Mouse (Mus musculus) limb, embryonic 14.5 days (tissue): ENCODE measurements around the gene Exoc3l. TPM values are rescaled to one million over a fixed set of nuclear protein-coding genes. Genes with fewer than 3 reads are reported as not detected.

Experiments
- ATAC-seq: fragments of 200-750 bp; cut with Nextera tagmentation; 2 replicates; pipeline ENCODE4 v1.8.0; 2017; ENCODE audit warnings: low read depth, moderate number of reproducible peaks, moderate TSS enrichment; ENCODE audit not compliant: low FRiP score
- DNase-seq: peaks from one replicate; pipeline ENCODE4 v3.0.0-alpha.2; 2015; ENCODE audit warnings: low spot score
- H3K27ac ChIP-seq: fragments of 300-500 bp; sonication (generic); replicated peaks from 2 replicates; pipeline ENCODE4 v1.5.1; 2014; ENCODE audit warnings: low read depth, mild to moderate bottlenecking, low read length, moderate library complexity, mixed read lengths
- H3K27me3 ChIP-seq: fragments of 300-500 bp; sonication (generic); 2 replicates; pipeline ENCODE4 v1.6.1; 2014; ENCODE audit warnings: low read length, mixed read lengths; ENCODE audit not compliant: control insufficient read depth, insufficient read depth
- H3K36me3 ChIP-seq: fragments of 300-500 bp; sonication (generic); 2 replicates; pipeline ENCODE4 v1.6.1; 2014; ENCODE audit warnings: mild to moderate bottlenecking, low read length, moderate library complexity, mixed read lengths; ENCODE audit not compliant: control insufficient read depth, insufficient read depth
- H3K4me1 ChIP-seq: fragments of 300-500 bp; sonication (generic); 2 replicates; pipeline ENCODE4 v1.6.1; 2014; ENCODE audit warnings: antibody characterized with exemption, low read length, mixed read lengths; ENCODE audit not compliant: control insufficient read depth, insufficient read depth
- H3K4me2 ChIP-seq: fragments of 300-500 bp; sonication (generic); replicated peaks from 2 replicates; pipeline ENCODE4 v1.6.1; 2014; ENCODE audit warnings: low read depth, mild to moderate bottlenecking, low read length, moderate library complexity; ENCODE audit not compliant: severe bottlenecking
- H3K4me3 ChIP-seq: fragments of 300-500 bp; sonication (generic); replicated peaks from 2 replicates; pipeline ENCODE4 v1.5.1; 2014; ENCODE audit warnings: low read length
- H3K9ac ChIP-seq: fragments of 300-500 bp; sonication (generic); 2 replicates; pipeline ENCODE4 v1.6.1; 2014; ENCODE audit warnings: mild to moderate bottlenecking, low read depth, low read length, moderate library complexity; ENCODE audit not compliant: severe bottlenecking
- H3K9me3 ChIP-seq: fragments of 300-500 bp; sonication (generic); 2 replicates; pipeline ENCODE4 v1.6.1; 2016; ENCODE audit warnings: low read length; ENCODE audit not compliant: control insufficient read depth
- POLR2A ChIP-seq: fragments of 200-500 bp; IDR thresholded peaks from 2 replicates; pipeline ENCODE4 v1.8.0; 2012; ENCODE audit warnings: inconsistent platforms, mild to moderate bottlenecking, moderate library complexity, borderline replicate concordance; ENCODE audit not compliant: insufficient read depth, insufficient read length; ENCODE audit errors: extremely low read depth
- WGBS: fragments of 180-500 bp; shearing (Covaris S2); extraction: QIAGEN DNeasy Blood & Tissue Kit; methylation state at CpG from one replicate; pipeline ENCODE4 v1.1.7; 2014; 5-methylcytosine and 5-hydroxymethylcytosine counted together
- microRNA counts: library from miRNA; unstranded; fragments of <30 nt; microRNA quantifications from one replicate; lab custom pipeline; 2016
- microRNA-seq: library from miRNA; unstranded; fragments of <30 nt; microRNA quantifications from one replicate; pipeline ENCODE4, GENCODE M21; 2016
- polyA plus RNA-seq, 2 experiments: library from polyadenylated mRNA; depleted of rRNA in 1 of 2; stranded (reverse) in 1 of 2; unstranded in 1 of 2; fragments of >200 nt; fragmentation: Nextera tagmentation in 1 of 2; extraction: Ambion mirVana in 1 of 2; gene quantifications; 2 replicates each; pipeline versions ENCODE4 v1.2.1 to v1.2.3; 2012 to 2014

The Exoc3l gene
- polyA plus RNA-seq, 2 experiments, result 7.4 to 14.4 TPM

GRCm38 (mm10) chr8:105253766-105254151, 42.1 kb downstream of the Exoc3l start:
- Histone ChIP-seq H3K36me3 (peaks cover 49% of the 10 kb centered on the region), H3K9ac (peak overlapping the region; percentile 83; the same call in 1 of the 2 replicates), H3K4me3 (peak overlapping the region; percentile 65), H3K4me1 (peaks cover 14% of the 10 kb centered on the region), H3K4me2 (peak overlapping the region; percentile 83), H3K27ac (peak overlapping the region; percentile 91; the same call in 1 of the 2 replicates), H3K9me3 (no peaks in the 10 kb centered on the region), H3K27me3 (peaks cover 17% of the 10 kb centered on the region)
- no peak for DNase-seq
- ATAC-seq, result no peak
- WGBS, result 33% methylated on average over 20 of the region's 20 CpGs
- TF ChIP-seq POLR2A, result no peak

- Histone ChIP-seq H3K36me3 (peaks cover 58% of the 10 kb centered on the region), H3K4me3 (peak overlapping the region; percentile 65; the same call in 1 of the 2 replicates), H3K27ac (no peak overlapping the region), H3K4me1 (peaks cover 14% of the 10 kb centered on the region), H3K9me3 (no peaks in the 10 kb centered on the region), H3K4me2 (peak overlapping the region; percentile 83; the same call in 1 of the 2 replicates), H3K9ac (no peak overlapping the region), H3K27me3 (peaks cover 8% of the 10 kb centered on the region)
- DNase-seq (no peak), ATAC-seq (no peak)
- no peak for TF ChIP-seq POLR2A
- WGBS, result 85% methylated on average over 10 of the region's 10 CpGs
Observed at GRCm38 (mm10) chr8:105252680-105253537, 43.0 kb downstream of the Exoc3l start.

- no peaks in the 10 kb centered on the region for H3K9me3 ChIP-seq
- H3K27ac ChIP-seq, result no peak overlapping the region
- H3K4me2 ChIP-seq, result no peak overlapping the region
- 95% methylated on average over 6 of the region's 6 CpGs for WGBS
- H3K9ac ChIP-seq, result no peak overlapping the region
- H3K4me3 ChIP-seq, result no peak overlapping the region
- H3K36me3 ChIP-seq, result peaks cover 66% of the 10 kb centered on the region
- ATAC-seq, result no peak
- no peak for DNase-seq
- H3K4me1 ChIP-seq, result peaks cover 14% of the 10 kb centered on the region
- H3K27me3 ChIP-seq, result peaks cover 4% of the 10 kb centered on the region; the same call in 1 of the 2 replicates
- no peak for TF ChIP-seq POLR2A
Observed at GRCm38 (mm10) chr8:105251954-105252353, 43.9 kb downstream of the Exoc3l start.

- no peak overlapping the region for H3K27ac ChIP-seq
- H3K4me2 ChIP-seq, result no peak overlapping the region
- H3K36me3 ChIP-seq, result peaks cover 44% of the 10 kb centered on the region
- no peaks in the 10 kb centered on the region for H3K4me1 ChIP-seq
- 97% methylated on average over 7 of the region's 7 CpGs for WGBS
- DNase-seq (no peak), ATAC-seq (no peak)
- no peak for TF ChIP-seq POLR2A
- H3K27me3 ChIP-seq, result no peaks in the 10 kb centered on the region
- H3K9me3 ChIP-seq, result no peaks in the 10 kb centered on the region
- H3K9ac ChIP-seq, result no peak overlapping the region
- H3K4me3 ChIP-seq, result no peak overlapping the region
Observed at GRCm38 (mm10) chr8:105241016-105241415, 54.9 kb downstream of the Exoc3l start.

MicroRNA genes within 50 kb of the gene (microRNA counts, 519-probe panel; counts per million panel counts)
- 1,663 counts per million, percentile 15 among the panel's probes with 10 or more counts for microRNA mmu-miR-328 (lab: Ali Mortazavi, UCI)

Small RNA genes lying within 50 kb of the gene (microRNA-seq; reads per million reads assigned to microRNA genes)
- gene Gm27320, result not detected
- gene Mir328, result 131 reads per million, percentile 49 among the genes with 10 or more reads in this experiment

Other genes starting within 250 kb of the Exoc3l start
- gene Ces3a, start 247.5 kb downstream of the Exoc3l start, polyA plus RNA-seq (2012; rRNA removed), result not detected in 2 replicates
- not detected in 2 replicates for gene Ces3a, start 247.5 kb downstream of the Exoc3l start, polyA plus RNA-seq (2014; fragmentation: Nextera tagmentation; extraction: Ambion mirVana)
- gene Ces3b, start 212.3 kb downstream of the Exoc3l start, polyA plus RNA-seq (2012; rRNA removed), result not detected in 2 replicates
- gene Ces3b, start 212.3 kb downstream of the Exoc3l start, polyA plus RNA-seq (2014; fragmentation: Nextera tagmentation; extraction: Ambion mirVana), result not detected in 2 replicates
- 0.05 TPM in 1 of 2 replicates, not detected in the other for gene Ces4a, start 164.3 kb downstream of the Exoc3l start, polyA plus RNA-seq (2012; rRNA removed)
- not detected in 2 replicates for gene Ces4a, start 164.3 kb downstream of the Exoc3l start, polyA plus RNA-seq (2014; fragmentation: Nextera tagmentation; extraction: Ambion mirVana)
- 75.2 and 82.4 TPM in 2 replicates for gene Cbfb, start 125.4 kb downstream of the Exoc3l start, polyA plus RNA-seq (2012; rRNA removed)
- 101 and 119 TPM in 2 replicates for gene Cbfb, start 125.4 kb downstream of the Exoc3l start, polyA plus RNA-seq (2014; fragmentation: Nextera tagmentation; extraction: Ambion mirVana)
- 30.1 and 32.8 TPM in 2 replicates for gene D230025D16Rik, start 71.0 kb downstream of the Exoc3l start, polyA plus RNA-seq (2012; rRNA removed)
- 27.3 and 31.5 TPM in 2 replicates for gene D230025D16Rik, start 71.0 kb downstream of the Exoc3l start, polyA plus RNA-seq (2014; fragmentation: Nextera tagmentation; extraction: Ambion mirVana)
- gene B3gnt9, start 40.9 kb downstream of the Exoc3l start, polyA plus RNA-seq (2012; rRNA removed), result 40.8 and 52.7 TPM in 2 replicates
- gene B3gnt9, start 40.9 kb downstream of the Exoc3l start, polyA plus RNA-seq (2014; fragmentation: Nextera tagmentation; extraction: Ambion mirVana), result 38.9 and 42.9 TPM in 2 replicates
- 12.8 and 13.6 TPM in 2 replicates for gene Tradd, start 31.5 kb downstream of the Exoc3l start, polyA plus RNA-seq (2012; rRNA removed)
- gene Tradd, start 31.5 kb downstream of the Exoc3l start, polyA plus RNA-seq (2014; fragmentation: Nextera tagmentation; extraction: Ambion mirVana), result 26.2 and 26.3 TPM in 2 replicates
- gene Fbxl8, start 31.5 kb downstream of the Exoc3l start, polyA plus RNA-seq (2012; rRNA removed), result 4.0 and 5.6 TPM in 2 replicates
- gene Fbxl8, start 31.5 kb downstream of the Exoc3l start, polyA plus RNA-seq (2014; fragmentation: Nextera tagmentation; extraction: Ambion mirVana), result 2.9 and 3.7 TPM in 2 replicates
- 0.47 and 0.62 TPM in 2 replicates for gene Hsf4, start 26.3 kb downstream of the Exoc3l start, polyA plus RNA-seq (2012; rRNA removed)
- 0.14 TPM in 1 of 2 replicates, not detected in the other for gene Hsf4, start 26.3 kb downstream of the Exoc3l start, polyA plus RNA-seq (2014; fragmentation: Nextera tagmentation; extraction: Ambion mirVana)
- gene Nol3, start 20.0 kb downstream of the Exoc3l start, polyA plus RNA-seq (2012; rRNA removed), result 2.0 and 2.3 TPM in 2 replicates
- 2.3 and 3.3 TPM in 2 replicates for gene Nol3, start 20.0 kb downstream of the Exoc3l start, polyA plus RNA-seq (2014; fragmentation: Nextera tagmentation; extraction: Ambion mirVana)
- 30.1 and 37.8 TPM in 2 replicates for gene 4931428F04Rik, start 6.2 kb downstream of the Exoc3l start, polyA plus RNA-seq (2012; rRNA removed)
- gene 4931428F04Rik, start 6.2 kb downstream of the Exoc3l start, polyA plus RNA-seq (2014; fragmentation: Nextera tagmentation; extraction: Ambion mirVana), result 9.9 and 12.1 TPM in 2 replicates
- gene E2f4, start 1.6 kb upstream of the Exoc3l start, polyA plus RNA-seq (2012; rRNA removed), result 136 and 180 TPM in 2 replicates
- gene E2f4, start 1.6 kb upstream of the Exoc3l start, polyA plus RNA-seq (2014; fragmentation: Nextera tagmentation; extraction: Ambion mirVana), result 76.2 and 78.4 TPM in 2 replicates
- 8.8 and 9.6 TPM in 2 replicates for gene Elmo3, start 9.5 kb upstream of the Exoc3l start, polyA plus RNA-seq (2012; rRNA removed)
- 7.3 and 7.7 TPM in 2 replicates for gene Elmo3, start 9.5 kb upstream of the Exoc3l start, polyA plus RNA-seq (2014; fragmentation: Nextera tagmentation; extraction: Ambion mirVana)
- gene Lrrc29, start 30.2 kb upstream of the Exoc3l start, polyA plus RNA-seq (2012; rRNA removed), result 3.2 and 4.8 TPM in 2 replicates
- 1.9 and 2.5 TPM in 2 replicates for gene Lrrc29, start 30.2 kb upstream of the Exoc3l start, polyA plus RNA-seq (2014; fragmentation: Nextera tagmentation; extraction: Ambion mirVana)
- 135 and 143 TPM in 2 replicates for gene Tmem208, start 30.3 kb upstream of the Exoc3l start, polyA plus RNA-seq (2012; rRNA removed)
- 126 and 135 TPM in 2 replicates for gene Tmem208, start 30.3 kb upstream of the Exoc3l start, polyA plus RNA-seq (2014; fragmentation: Nextera tagmentation; extraction: Ambion mirVana)
- gene Fhod1, start 51.9 kb upstream of the Exoc3l start, polyA plus RNA-seq (2012; rRNA removed), result 24.4 and 30.7 TPM in 2 replicates
- 2.7 and 2.8 TPM in 2 replicates for gene Fhod1, start 51.9 kb upstream of the Exoc3l start, polyA plus RNA-seq (2014; fragmentation: Nextera tagmentation; extraction: Ambion mirVana)
- gene Slc9a5, start 52.7 kb upstream of the Exoc3l start, polyA plus RNA-seq (2012; rRNA removed), result 43.5 and 58.8 TPM in 2 replicates
- gene Slc9a5, start 52.7 kb upstream of the Exoc3l start, polyA plus RNA-seq (2014; fragmentation: Nextera tagmentation; extraction: Ambion mirVana), result 5.6 and 6.5 TPM in 2 replicates
- 3.9 and 5.5 TPM in 2 replicates for gene Plekhg4, start 77.2 kb upstream of the Exoc3l start, polyA plus RNA-seq (2012; rRNA removed)
- 0.55 and 1.2 TPM in 2 replicates for gene Plekhg4, start 77.2 kb upstream of the Exoc3l start, polyA plus RNA-seq (2014; fragmentation: Nextera tagmentation; extraction: Ambion mirVana)
- 0.04 TPM in 1 of 2 replicates, not detected in the other for gene Kctd19, start 117.4 kb upstream of the Exoc3l start, polyA plus RNA-seq (2012; rRNA removed)
- 0.18 TPM in 1 of 2 replicates, not detected in the other for gene Kctd19, start 117.4 kb upstream of the Exoc3l start, polyA plus RNA-seq (2014; fragmentation: Nextera tagmentation; extraction: Ambion mirVana)
- 0.84 and 1.0 TPM in 2 replicates for gene Lrrc36, start 117.5 kb upstream of the Exoc3l start, polyA plus RNA-seq (2012; rRNA removed)
- 0.58 and 0.62 TPM in 2 replicates for gene Lrrc36, start 117.5 kb upstream of the Exoc3l start, polyA plus RNA-seq (2014; fragmentation: Nextera tagmentation; extraction: Ambion mirVana)
- 107 and 130 TPM in 2 replicates for gene Tppp3, start 175.4 kb upstream of the Exoc3l start, polyA plus RNA-seq (2012; rRNA removed)
- 123 and 164 TPM in 2 replicates for gene Tppp3, start 175.4 kb upstream of the Exoc3l start, polyA plus RNA-seq (2014; fragmentation: Nextera tagmentation; extraction: Ambion mirVana)
- gene Zdhhc1, start 200.8 kb upstream of the Exoc3l start, polyA plus RNA-seq (2012; rRNA removed), result 72.3 and 90.2 TPM in 2 replicates
- 36.8 and 42.9 TPM in 2 replicates for gene Zdhhc1, start 200.8 kb upstream of the Exoc3l start, polyA plus RNA-seq (2014; fragmentation: Nextera tagmentation; extraction: Ambion mirVana)
- 3.3 and 6.4 TPM in 2 replicates for gene Hsd11b2, start 222.7 kb upstream of the Exoc3l start, polyA plus RNA-seq (2012; rRNA removed)
- gene Hsd11b2, start 222.7 kb upstream of the Exoc3l start, polyA plus RNA-seq (2014; fragmentation: Nextera tagmentation; extraction: Ambion mirVana), result 1.7 and 2.2 TPM in 2 replicates